Mouse (Mus musculus) embryonic facial prominence, embryonic 11.5 days (tissue): ENCODE measurements around the gene Atg16l1. TPM values are rescaled to one million over a fixed set of nuclear protein-coding genes. Genes with fewer than 3 reads are reported as not detected.

Source experiments
- ATAC-seq: fragments of 200-750 bp; cut with Nextera tagmentation; replicated peaks from 2 replicates; pipeline ENCODE4 v1.8.0; 2017; ENCODE audit warnings: low read depth; ENCODE audit not compliant: insufficient number of reproducible peaks, low FRiP score, low TSS enrichment
- DNase-seq: peaks from one replicate; pipeline ENCODE4 v3.0.0-alpha.2; 2015; ENCODE audit warnings: low spot score
- H3K27ac ChIP-seq: fragments of 300-500 bp; sonication (generic); replicated peaks from 2 replicates; pipeline ENCODE4 v1.5.1; 2014; ENCODE audit warnings: mild to moderate bottlenecking, low read depth, low read length, control low read depth
- H3K27me3 ChIP-seq: fragments of 300-500 bp; sonication (generic); 2 replicates; pipeline ENCODE4 v1.6.1; 2014; ENCODE audit warnings: mild to moderate bottlenecking, low read length, moderate library complexity, mixed read lengths; ENCODE audit not compliant: control insufficient read depth, insufficient read depth
- H3K36me3 ChIP-seq: fragments of 300-500 bp; sonication (generic); replicated peaks from 2 replicates; pipeline ENCODE4 v1.6.1; 2014; ENCODE audit warnings: low read depth, mild to moderate bottlenecking, low read length, moderate library complexity, mixed read lengths; ENCODE audit not compliant: control insufficient read depth, insufficient read depth
- H3K4me1 ChIP-seq: fragments of 300-500 bp; sonication (generic); 2 replicates; pipeline ENCODE4 v1.6.1; 2014; ENCODE audit warnings: low read length, mixed read lengths; ENCODE audit not compliant: control insufficient read depth, insufficient read depth
- H3K4me2 ChIP-seq: fragments of 300-500 bp; sonication (generic); 2 replicates; pipeline ENCODE4 v1.6.1; 2014; ENCODE audit warnings: low read depth, mild to moderate bottlenecking, control low read depth, low read length, moderate library complexity
- H3K4me3 ChIP-seq: fragments of 300-500 bp; sonication (generic); 2 replicates; pipeline ENCODE4 v1.5.1; 2014; ENCODE audit warnings: low read depth, low read length, control low read depth
- H3K9ac ChIP-seq: fragments of 300-500 bp; sonication (generic); replicated peaks from 2 replicates; pipeline ENCODE4 v1.6.1; 2014; ENCODE audit warnings: mild to moderate bottlenecking, control low read depth, low read length
- H3K9me3 ChIP-seq: fragments of 300-500 bp; sonication (generic); replicated peaks from 2 replicates; pipeline ENCODE4 v1.6.1; 2016; ENCODE audit warnings: mild to moderate bottlenecking, low read length, inconsistent platforms, mixed read lengths; ENCODE audit not compliant: control insufficient read depth
- WGBS: fragments of 180-500 bp; shearing (Covaris S2); extraction: QIAGEN DNeasy Blood & Tissue Kit; methylation state at CpG from one replicate; pipeline ENCODE4 v1.1.7; 2014; 5-methylcytosine and 5-hydroxymethylcytosine counted together
- polyA plus RNA-seq: library from polyadenylated mRNA; unstranded; fragments of >200 nt; fragmentation: Nextera tagmentation; extraction: Ambion mirVana; gene quantifications from 2 replicates; pipeline ENCODE4 v1.2.1, GENCODE M21; 2014

The Atg16l1 gene
- polyA plus RNA-seq, 1 experiment from 2014 or later: 30.8 TPM

GRCm38 (mm10) chr1:87723351-87723750 is 32.3 kb upstream of the Atg16l1 start:
- Histone ChIP-seq H3K4me2 (no peak overlapping the region), H3K9ac (no peak overlapping the region), H3K27me3 (no peaks in the 10 kb centered on the region), H3K9me3 (no peaks in the 10 kb centered on the region), H3K36me3 (no peaks in the 10 kb centered on the region), H3K27ac (no peak overlapping the region), H3K4me1 (no peaks in the 10 kb centered on the region), H3K4me3 (no peak overlapping the region)
- ATAC-seq (no peak), DNase-seq (no peak)
- WGBS: 77% methylated on average over 4 of the region's 4 CpGs

GRCm38 (mm10) chr1:87729070-87729469 is 26.6 kb upstream of the Atg16l1 start:
- Histone ChIP-seq H3K4me1 (no peaks in the 10 kb centered on the region), H3K27me3 (no peaks in the 10 kb centered on the region), H3K9me3 (no peaks in the 10 kb centered on the region), H3K9ac (no peak overlapping the region), H3K4me2 (no peak overlapping the region), H3K36me3 (no peaks in the 10 kb centered on the region), H3K4me3 (no peak overlapping the region), H3K27ac (no peak overlapping the region)
- DNase-seq: no peak
- no peak for ATAC-seq
- WGBS: 82% methylated on average over 2 of the region's 2 CpGs

DNA sequence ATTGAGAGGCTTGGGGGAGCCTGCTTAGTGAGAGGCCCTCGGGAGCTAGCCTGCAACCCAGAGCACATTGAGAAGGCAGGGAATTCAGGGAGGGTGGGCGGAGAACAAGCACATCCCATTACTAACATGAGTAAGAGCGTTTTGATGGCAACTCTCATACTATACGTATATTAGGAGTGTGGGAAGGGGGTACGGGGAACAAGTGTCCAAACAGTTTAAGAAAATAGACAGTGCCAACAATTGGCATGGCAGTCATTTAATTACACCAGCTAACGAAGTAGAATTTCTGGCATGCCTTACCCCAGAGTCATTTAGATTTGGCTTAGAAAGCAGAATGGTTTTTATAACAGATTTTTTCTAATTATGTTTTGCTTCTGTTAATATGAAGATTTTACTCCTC is 25.8 kb upstream of the Atg16l1 start:
- H3K9me3 ChIP-seq: no peaks in the 10 kb centered on the region
- no peak for DNase-seq
- H3K4me2 ChIP-seq: no peak overlapping the region
- no peak overlapping the region for H3K27ac ChIP-seq
- 83% methylated on average over 6 of the region's 6 CpGs for WGBS
- no peaks in the 10 kb centered on the region for H3K27me3 ChIP-seq
- H3K4me1 ChIP-seq: no peaks in the 10 kb centered on the region
- ATAC-seq: no peak
- H3K36me3 ChIP-seq: no peaks in the 10 kb centered on the region
- no peak overlapping the region for H3K4me3 ChIP-seq
- no peak overlapping the region for H3K9ac ChIP-seq

DNA sequence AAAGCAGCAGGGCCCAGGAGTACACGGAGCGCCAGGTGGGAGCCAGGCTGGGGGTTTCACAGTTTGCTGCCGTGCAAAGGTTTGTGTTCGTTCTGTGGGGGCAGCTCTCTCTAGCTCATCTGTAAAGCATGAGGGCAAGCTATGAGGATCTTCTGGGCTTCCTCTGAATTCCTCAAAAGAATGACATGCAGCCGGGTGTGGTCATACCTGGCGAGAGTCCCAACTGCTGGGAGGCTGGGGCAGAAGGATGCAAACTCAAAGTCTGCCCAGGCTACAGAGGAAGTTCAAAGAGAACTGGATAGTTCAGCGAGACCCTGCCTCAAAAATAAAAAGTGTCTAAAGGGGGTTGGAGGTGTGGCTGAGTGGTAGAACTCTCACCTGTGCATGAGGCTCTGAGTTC is 25.4 kb upstream of the Atg16l1 start:
- Histone ChIP-seq H3K4me3 (no peak overlapping the region), H3K36me3 (no peaks in the 10 kb centered on the region), H3K4me2 (no peak overlapping the region), H3K9ac (no peak overlapping the region), H3K9me3 (no peaks in the 10 kb centered on the region), H3K4me1 (no peaks in the 10 kb centered on the region), H3K27ac (no peak overlapping the region), H3K27me3 (no peaks in the 10 kb centered on the region)
- ATAC-seq (no peak), DNase-seq (no peak)
- 85% methylated on average over 7 of the region's 7 CpGs for WGBS

- Histone ChIP-seq H3K4me1 (no peaks in the 10 kb centered on the region), H3K36me3 (no peaks in the 10 kb centered on the region), H3K4me3 (no peak overlapping the region), H3K27me3 (no peaks in the 10 kb centered on the region), H3K9ac (no peak overlapping the region), H3K27ac (no peak overlapping the region), H3K9me3 (no peaks in the 10 kb centered on the region), H3K4me2 (no peak overlapping the region)
- DNase-seq: no peak
- ATAC-seq: no peak
- 88% methylated on average over 5 of the region's 5 CpGs for WGBS
These were observed 22.5 kb upstream of the Atg16l1 start for GRCm38 (mm10) chr1:87733212-87733611.

DNA sequence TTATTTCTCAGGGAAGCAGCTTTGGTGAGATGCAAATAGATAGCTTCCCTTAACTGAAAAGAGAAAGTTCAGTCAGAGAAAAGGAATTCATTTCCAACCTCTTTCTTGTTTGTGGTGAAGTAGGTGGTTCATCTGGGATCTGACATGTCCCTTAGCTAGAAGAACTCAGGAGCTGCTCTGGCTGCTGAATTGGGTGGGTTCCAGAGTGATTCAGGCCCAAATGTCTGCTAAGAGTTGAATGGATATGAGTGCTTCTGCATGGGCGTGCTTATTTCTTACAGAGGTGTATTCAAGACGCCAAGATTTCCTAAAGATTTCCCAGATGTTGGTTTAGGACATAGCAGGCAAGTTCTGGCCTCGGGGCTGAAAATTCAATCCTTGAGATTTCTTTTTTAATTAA is 21.5 kb upstream of the Atg16l1 start:
- H3K9ac ChIP-seq: no peak overlapping the region
- H3K4me3 ChIP-seq: no peak overlapping the region
- no peaks in the 10 kb centered on the region for H3K27me3 ChIP-seq
- no peaks in the 10 kb centered on the region for H3K36me3 ChIP-seq
- H3K4me1 ChIP-seq: no peaks in the 10 kb centered on the region
- no peak overlapping the region for H3K27ac ChIP-seq
- no peak for DNase-seq
- WGBS: 85% methylated on average over 3 of the region's 3 CpGs
- H3K9me3 ChIP-seq: no peaks in the 10 kb centered on the region
- no peak overlapping the region for H3K4me2 ChIP-seq
- ATAC-seq: no peak

DNA sequence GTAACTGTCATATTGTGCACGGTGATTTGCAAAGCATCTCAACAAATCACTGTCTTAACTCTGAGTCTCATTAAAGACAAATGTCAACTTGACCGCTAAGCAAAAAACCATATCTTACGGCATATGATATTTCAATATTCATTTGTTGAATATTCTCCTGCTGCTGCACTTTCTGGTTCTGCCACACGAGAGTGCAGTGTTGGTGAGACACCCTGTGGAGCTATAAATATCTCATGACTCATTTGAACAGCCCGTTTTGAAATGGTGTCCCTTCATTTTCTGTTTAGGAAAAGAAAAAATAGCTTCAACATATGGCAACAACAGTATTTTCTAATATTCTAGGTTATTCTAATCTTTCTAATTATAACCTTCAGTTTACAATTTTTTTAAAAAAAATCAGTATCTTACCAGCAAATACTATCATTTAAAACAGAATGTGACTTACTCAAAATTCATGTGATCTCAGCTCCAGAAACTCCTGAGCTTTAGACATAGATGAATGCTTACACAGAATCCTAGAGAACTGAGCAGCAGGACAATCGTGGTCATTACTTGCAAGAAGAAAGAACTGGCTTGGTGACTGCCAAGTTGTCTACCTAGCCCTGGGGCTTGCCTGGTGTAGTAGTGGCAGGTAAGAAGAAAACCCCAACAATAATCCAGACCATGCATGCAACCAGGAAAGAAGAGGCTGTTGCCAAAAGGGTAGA is 14.9 kb upstream of the Atg16l1 start:
- Histone ChIP-seq H3K9me3 (no peaks in the 10 kb centered on the region), H3K27me3 (no peaks in the 10 kb centered on the region), H3K4me2 (no peak overlapping the region), H3K4me3 (no peak overlapping the region), H3K27ac (no peak overlapping the region), H3K9ac (no peak overlapping the region), H3K36me3 (no peaks in the 10 kb centered on the region), H3K4me1 (no peaks in the 10 kb centered on the region)
- no peak for ATAC-seq
- no peak for DNase-seq
- WGBS: 83% methylated on average over 6 of the region's 6 CpGs

GRCm38 (mm10) chr1:87749360-87749973 is 6.2 kb upstream of the Atg16l1 start:
- no peak overlapping the region for H3K27ac ChIP-seq
- no peaks in the 10 kb centered on the region for H3K36me3 ChIP-seq
- ATAC-seq (no peak), DNase-seq (no peak)
- no peak overlapping the region for H3K4me2 ChIP-seq
- no peaks in the 10 kb centered on the region for H3K27me3 ChIP-seq
- H3K9me3 ChIP-seq: no peaks in the 10 kb centered on the region
- H3K4me1 ChIP-seq: no peaks in the 10 kb centered on the region
- H3K9ac ChIP-seq: no peak overlapping the region
- H3K4me3 ChIP-seq: no peak overlapping the region
